Mouse (Mus musculus) frontal cortex, adult 2 months (tissue): ENCODE results near the gene Bid. TPM values are rescaled to one million over a fixed set of nuclear protein-coding genes. Genes with fewer than 3 reads are reported as not detected.
"Not testable (repeated sequence)": the region's sequence is repeated elsewhere in the genome, so short reads cannot be mapped to it uniquely, and the experiment has no call there.

ENCODE experiments used
- DNase-seq, 2 experiments: peaks; one replicate each; pipeline ENCODE4 v3.0.0; 2022; ENCODE audit warnings: low spot score in 1 of 2; ENCODE audit errors: extremely low spot score in 1 of 2
- polyA plus RNA-seq: library from polyadenylated mRNA; depleted of rRNA; stranded (reverse); fragments of >200 nt; gene quantifications from 2 replicates; pipeline ENCODE4 v1.2.3, GENCODE M21; 2012

Bid gene
- polyA plus RNA-seq, 1 experiment: 20.1 TPM

DNA sequence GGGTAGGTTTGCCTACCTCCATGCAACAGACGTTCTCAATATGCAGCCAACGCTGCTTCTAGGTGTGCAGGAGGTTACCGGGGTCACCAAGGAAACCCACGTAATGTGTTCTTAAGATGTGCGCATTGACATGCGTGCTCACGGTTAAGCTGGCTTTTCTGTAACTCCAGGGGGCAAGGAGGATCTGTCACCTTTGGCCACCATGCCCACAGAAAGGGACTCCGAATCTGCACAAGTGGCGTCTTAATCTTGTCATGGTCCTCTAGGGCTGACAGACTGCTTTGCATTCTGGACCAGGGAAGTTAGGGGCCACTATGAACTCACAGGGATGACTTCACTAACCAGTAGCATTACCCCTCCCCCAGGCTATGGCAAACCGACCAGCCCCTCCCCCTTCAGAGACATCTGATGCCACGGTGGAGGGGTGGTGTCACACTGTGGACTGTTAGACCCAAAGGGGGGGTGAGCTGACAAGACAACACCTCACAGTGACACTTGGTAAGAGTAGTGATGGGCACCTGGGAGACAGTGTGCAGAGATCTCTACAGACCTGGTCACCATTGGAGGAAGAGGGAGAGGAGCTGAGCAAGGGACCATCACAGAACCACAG is 21.5 kb upstream of the Bid start:
- no peak for DNase-seq

DNA sequence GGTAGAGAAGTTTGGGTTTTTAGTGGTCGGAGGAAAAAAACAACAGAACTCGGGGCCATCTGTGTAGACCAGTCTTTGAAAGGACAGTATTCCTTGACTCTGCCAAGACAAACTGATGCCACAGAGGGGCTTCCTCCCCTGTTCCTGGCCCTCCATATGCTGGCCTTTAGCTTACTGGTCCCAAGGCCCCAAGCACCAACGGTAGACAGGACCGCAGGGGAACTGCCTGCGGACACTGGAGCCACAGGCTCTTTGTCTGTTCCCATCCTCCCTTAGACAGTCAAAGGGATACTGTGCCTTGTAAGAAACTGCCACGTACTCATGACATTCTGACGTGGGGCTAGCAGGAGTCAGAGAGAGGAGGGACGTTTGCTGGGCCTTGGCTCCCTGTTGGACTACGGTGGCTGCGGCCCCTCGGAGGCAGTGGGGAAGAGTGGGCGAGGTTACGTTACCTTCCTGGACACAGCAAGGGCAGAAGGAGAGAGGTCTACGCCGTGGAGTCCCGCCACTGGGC is 20.5 kb upstream of the Bid start:
- DNase-seq: no peak

DNA sequence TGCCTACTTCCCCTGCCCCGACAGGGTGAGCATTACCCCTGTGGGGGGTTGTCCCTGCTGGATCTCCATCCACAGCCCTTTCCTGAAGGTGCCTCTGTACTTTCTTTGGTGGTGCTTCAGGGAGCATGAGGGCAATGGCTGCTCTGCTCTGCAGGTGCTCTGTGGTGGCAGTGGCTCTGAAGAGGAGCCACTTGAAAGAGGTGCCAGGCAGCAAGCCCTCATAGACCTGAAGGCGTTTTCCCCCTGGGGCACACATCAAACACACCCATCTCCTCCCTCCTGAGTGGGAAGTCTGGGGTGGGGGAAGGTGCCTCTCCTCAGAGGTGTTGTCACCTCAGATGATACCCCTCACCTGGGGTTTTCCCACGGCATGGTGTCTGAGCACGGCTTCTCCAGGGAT is 17.5 kb upstream of the Bid start:
- DNase-seq: no peak

DNA sequence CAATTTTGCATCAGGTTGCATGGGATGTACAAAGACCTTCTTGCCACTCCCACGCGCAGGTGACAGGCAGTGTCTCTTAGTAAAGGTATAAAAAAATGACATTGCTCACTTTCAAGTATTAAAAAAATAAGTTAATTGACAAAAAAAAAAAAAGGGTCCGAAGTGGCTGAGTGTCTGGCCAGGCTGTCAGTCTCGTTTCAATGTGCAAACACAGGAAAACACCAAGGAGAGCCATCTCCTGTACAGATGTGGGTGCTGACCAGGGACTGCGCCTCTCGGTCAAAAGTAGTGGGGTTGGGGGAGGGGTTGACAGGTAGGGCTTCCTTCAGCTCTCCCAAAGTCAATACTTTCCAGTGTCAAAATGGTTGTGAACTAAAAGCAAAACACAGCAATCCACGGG is 17.0 kb upstream of the Bid start:
- DNase-seq: no peak

DNA sequence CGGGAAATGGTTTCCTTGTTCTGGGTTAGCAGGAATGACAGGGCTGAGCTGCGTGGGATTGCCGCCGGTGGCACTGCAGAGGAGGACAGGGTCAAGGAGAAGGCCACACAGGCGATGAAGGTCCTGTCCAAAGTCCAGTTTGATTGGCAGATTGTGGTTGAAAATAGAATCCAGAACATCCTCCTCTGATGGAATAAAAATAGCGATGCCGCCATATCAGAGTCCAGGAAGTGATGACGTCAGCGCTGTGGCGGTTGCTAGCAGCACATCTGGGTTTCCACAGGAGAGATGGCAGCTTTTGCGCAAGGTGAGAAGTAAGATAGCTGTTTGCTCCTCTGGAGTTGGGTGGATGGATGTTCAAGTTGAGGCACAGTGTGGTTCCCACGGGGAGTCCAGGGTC is 15.9 kb upstream of the Bid start:
- no peak for DNase-seq

DNA sequence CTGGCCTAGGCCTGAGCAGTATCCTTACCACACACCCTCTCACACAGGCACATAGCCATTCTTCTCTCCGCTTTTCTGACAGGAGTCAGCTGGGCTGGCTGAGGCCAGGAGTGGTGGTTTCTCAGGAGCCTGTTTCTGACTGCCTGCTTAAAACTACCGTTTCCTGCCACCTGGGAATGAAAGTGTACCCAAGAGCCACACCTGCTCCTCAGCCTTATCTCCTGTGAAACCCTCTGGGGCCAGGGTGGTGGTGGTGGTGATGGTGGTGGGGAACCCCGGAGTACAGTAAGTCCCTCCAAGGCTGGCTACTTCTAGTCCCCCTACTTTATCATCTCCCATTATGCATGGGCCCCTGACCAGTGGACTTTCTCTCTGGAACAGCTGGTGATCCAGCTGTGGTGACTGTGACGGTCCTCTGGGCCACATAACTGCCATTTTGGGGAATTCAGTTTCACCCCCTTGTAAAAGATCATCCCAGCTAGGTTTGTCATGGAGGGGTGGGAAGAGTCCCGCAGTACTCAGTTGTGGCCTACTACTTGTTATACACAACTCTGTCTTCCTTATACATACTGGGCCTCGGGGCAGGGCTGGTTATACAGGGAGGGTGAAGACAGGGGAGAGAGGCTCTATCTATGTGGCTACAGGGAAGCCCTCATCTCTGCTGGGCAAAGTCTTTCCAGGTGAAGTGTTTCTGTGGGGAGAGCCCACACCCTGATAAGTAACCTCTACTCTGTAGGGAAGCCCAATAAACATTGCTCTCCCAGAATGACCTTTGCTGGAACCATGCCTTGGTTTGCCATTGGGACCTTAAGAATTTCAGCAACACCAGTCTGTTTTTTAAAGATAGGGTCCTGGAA is 14.0 kb upstream of the Bid start:
- DNase-seq: no peak

DNA sequence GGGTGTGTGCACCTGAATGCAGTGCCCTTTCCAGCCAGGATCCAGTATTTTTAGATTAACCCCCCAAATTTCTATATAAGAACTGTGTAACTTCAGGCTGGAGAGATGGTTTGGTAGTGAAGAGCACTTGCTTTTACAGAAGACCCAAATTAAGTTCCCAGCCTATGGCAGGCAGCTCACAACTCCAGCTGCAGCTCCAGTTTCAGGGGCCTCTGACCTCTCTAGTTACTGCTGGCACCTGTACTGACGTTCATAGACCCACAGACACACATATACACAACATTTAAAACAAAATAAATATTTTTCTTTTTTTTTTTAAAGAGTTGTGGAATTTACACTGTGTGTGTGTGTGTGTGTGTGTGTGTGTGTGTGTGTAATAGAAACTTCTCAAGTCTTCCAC is 12.8 kb upstream of the Bid start:
- DNase-seq: no peak

DNA sequence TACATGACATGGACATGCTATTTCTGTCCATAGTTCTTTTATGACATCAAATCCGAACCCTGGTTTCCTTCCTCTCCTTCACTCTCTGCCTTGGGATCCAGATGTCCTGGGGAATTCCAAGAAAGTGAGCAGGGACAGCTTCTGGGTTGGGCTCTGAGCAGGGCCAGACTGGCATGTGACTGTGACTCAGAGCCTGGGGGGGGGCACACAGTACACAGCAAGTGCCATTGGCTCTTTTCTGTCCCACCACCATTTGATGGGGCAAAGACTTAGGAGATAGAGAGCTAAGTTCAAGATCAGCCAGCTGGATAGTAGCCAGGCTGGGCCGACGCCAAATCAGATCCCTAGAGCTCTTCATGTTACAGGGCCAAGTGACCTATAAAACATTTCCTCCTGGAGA is 11.1 kb upstream of the Bid start:
- DNase-seq: no peak

DNA sequence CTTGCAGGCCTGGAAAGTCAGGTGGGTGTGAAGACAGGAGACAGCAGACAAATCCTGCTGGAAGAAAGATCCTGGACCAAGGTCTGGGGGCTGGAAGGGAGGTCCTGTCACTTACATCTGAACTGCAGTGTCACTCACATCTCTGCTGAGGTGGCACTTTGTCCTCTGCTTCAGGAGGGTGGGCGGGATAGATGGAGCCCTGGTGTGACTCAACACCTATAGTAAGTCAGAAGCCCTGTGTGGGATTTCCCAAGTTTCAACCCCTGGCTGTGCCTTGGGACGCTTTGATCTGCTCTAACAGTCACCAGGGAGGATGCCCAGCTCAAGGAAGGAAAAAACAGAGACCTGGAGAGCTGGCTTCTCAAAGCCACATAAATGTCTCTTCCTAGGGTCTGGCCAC is 10.2 kb upstream of the Bid start:
- no peak for DNase-seq

DNA sequence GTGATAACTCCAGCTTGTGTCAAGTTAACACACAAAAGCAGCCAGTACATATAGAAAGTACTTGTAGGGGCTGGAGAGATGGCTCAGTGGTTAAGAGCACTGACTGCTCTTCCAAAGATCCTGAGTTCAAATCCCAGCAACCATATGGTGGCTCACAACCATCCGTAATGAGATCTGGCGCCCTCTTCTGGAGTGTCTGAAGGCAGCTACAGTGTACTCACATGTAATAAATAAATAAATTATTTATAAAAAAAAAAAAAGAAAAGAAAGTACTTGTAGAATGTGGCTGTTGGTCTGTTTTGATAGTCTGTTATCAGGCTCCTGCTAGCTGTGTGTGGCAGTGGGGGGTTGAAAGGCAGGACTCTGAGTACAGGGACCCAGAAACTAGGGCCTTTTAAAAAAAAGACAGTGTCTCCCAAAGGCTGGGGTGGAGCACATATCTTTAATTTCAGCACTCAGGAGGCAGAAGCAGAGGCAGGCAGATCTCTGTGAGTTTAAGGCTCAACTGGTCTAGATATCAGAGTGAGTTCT is 8.2 kb upstream of the Bid start:
- DNase-seq: not testable (repeated sequence)

DNA sequence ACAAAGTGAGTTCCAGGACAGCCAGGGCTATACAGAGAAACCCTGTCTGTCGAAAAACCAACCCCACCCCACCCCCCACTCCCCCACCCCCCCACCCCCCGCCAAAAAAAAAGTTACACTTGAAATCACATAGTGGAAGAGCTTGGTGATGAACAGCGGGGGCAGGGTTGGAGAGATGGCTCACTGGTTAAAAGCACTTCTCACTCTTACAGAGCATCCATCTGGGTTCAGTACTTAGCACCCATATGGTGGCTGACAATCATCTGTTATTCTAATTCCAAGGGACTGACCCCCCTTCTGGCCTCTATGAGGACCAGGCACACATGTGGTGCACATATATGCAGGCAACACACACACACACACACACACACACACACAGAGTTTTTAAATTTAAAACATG is 1.3 kb upstream of the Bid start:
- DNase-seq: no peak

DNA sequence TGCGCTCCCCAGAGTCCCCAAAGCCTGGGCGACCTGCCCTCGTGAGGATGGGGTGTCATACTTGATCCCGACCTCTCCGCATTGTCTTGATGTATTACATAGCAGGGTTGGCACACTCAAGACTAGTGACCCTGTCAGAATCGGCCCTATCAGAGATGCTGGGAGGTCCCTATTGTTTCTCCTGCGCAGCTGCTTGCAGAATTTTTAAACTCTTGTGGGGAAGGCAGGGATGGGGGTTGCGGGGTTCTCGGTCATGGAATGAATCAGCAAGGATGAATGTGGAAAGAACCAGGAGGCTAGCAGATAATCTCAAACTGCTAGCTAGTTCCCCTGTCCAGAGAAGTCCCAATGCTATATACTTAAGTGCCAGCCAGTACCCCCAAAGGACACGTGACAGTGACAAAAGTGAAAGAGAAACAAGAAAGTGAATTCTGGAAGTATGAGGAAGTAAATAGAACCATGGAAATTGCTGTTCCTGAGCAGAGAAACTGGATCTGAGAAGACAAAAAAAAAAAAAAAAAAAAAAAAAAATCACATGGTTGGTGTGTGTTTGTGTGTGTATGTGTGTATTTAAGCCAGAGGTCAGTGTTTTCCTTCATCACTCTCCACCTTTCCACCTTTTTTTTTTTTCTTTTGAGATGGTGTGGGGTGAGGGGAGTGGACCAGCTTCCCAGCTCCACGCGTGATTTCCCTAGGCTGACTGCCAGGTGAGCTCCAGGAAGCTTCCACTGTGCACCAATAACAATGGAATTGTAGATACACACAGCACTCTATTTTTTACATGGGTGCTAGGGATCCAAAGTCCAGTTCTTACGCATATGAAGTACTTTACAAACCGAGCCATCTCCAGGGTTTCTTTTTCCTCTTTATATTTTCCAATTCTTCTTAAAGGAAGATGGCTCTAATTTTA is 574 bp upstream of the Bid start:
- DNase-seq: not testable (repeated sequence)

DNA sequence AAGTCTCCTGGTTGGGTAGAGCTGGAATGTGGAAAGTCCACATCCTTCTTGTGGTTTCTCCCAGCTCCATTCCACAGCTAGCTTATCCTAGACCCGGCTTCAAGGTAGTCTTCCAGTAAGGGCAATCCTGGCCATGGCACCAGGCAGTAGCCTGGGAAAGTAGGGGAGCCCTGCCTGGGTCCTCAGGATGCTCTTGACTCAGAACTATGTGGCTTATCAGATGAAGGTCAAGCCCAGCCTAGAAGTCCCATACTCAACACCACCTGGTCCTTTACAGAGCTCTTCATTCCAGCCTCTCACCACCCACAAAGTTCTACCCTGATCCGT is 1.0 kb downstream of the Bid start:
- no peak for DNase-seq

DNA sequence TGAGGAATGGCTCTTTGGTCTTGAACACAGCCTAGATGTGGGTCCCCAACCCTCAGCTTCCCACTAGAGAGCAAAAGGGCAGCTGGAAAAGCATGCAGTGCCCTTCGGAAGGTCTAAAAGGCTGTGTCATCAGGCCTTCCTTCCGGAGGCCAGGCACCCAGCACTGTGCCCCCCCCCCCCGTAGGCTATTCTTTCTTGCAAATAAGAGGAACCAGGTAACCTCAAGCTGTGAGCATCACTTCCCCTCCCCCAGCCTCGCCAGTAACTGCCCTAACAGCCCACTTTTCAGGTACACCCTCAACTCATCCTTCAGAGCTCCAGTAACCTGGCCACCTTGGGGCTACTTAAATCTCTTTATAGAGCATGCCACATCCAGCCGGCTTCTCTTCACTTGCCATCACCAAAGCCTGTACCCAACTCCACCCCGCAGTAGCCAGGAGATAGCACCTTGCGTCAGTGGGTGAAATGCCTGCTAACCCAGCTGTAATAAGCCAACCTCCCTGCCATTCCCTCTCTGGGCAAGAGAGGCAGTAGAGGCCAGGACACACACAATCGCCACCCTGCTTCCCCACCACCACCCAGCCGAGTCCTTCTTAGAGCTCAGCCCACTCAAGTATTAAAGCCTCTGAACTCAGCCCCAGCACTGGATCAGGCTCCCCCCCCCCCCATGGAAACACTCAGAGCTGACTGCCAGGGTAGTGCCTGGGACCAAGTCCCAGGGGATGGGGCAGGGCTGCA is 1.6 kb downstream of the Bid start:
- DNase-seq: no peak

DNA sequence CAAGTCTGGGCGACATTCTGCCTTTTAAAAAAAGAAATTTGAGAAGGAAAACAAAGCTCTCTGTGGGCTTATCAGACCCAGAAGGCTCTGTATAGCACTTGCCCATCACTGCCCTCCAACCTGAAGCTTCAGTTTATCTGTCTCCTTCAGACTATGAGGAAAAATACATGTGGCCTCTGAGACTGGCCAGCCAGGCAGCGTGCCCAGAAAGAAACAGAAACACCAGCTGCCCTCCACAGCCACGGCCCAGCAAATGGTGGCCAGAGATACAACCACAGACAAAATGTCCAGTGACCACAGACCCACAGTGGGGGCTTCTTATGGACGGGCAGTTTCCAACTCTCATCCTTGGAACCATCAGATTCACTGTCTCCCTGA is 2.1 kb downstream of the Bid start:
- DNase-seq: no peak

DNA sequence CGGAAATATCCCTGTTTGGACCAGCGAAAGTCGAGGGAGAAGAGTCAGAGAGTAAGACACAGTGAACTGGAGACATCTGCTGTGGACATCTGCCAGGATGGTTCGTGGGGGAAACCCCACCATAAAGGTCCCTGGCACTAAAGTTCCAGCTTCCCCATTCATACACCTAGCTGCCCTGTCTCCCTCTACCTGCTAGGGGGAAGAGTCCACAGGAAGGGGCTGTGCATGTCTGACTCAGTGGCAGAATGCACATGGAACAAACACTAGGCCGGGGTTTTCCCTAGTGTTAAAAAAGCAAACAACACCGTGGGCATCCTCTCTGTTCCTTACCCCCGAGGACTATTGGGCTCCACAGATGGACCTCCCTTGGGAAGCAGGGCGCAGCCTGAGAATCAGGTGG is 2.9 kb downstream of the Bid start:
- no peak for DNase-seq

DNA sequence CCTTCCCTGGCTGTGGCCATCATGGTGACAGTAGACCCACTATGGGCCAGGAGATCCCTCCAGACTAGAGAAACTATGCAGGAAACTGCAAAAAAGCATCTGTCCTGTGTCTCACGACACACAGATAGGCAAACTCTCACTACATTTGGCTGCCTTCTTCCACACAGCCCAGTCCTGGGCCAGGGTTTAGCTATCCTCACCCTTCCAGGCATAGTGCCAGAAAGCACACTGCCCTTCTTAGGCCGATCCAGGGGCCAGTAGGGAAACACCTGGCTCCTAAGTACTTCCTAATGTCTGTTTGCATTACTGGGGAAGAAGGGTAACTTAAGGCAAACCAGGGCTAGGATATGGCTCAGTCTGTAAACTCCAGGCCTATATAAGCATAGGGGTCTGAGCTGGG is 3.7 kb downstream of the Bid start:
- DNase-seq: no peak

DNA sequence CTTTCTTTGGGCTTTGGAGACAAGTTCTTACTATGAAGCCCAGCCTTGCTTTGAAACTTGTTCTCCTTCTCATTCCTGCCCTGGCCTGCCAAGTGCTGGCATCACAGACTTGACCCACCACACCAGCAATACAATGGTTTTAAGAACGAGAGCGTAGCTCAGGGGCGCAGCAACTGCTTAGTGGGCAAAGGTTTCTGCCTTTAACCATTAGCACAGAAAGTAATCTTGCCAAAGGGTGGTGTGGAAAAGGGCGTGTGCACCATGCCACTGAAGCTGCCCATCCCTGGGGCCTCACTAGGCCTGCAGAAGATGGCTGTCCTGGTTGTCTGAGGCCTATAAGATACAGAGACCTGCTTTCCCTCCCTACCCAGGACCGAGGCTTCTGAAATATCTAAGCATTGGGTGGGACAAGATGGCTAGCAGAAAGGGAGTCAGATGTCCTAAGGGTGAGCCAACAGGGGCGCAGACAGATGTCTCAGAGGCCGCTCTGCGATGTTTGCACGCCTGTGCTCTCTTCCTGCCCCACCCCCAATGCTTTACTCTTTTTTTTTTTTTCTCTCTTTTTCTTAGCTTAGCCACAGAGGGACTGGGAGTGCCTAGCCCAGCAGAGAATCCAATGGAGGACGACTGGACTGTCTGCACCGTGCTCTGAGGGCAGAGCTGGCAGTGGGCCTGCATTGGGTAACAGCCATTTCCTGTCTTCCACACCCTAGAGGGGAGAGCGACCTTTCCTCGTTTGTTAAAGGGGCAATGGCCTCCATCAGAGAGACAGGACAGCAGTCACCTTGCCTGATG is 5.2 kb downstream of the Bid start:
- no peak for DNase-seq

DNA sequence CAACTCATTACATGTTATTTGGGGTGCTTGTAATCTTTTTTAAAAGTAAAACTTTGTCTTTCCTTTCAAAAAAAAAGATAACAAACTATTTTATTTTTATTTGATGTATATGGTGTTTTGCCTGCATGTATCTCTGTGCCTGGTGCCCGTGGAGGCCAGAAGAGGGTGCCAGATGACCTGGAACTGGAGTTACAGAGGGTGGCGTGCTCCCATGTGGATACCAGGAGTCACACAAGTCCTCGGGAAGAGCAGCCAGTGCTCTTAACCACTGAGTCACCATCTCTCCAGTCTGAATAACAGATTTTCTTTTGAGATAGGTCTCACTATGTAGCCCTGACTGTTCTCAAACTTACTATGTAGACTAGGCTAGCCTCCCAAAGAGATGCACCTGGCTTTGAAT is 7.2 kb downstream of the Bid start:
- DNase-seq: no peak
